Mouse (Mus musculus) heart, postnatal 36 days (tissue): ENCODE results near the gene Gm10401. TPM values are rescaled to one million over a fixed set of nuclear protein-coding genes. Genes with fewer than 3 reads are reported as not detected.

Experiments used
- total RNA-seq, 2 experiments: library from RNA; stranded (reverse); gene quantifications; 2 replicates each; pipeline ENCODE4 v1.2.3; 2021

The Gm10401 gene
- total RNA-seq, 2 experiments from 2014 or later: not detected

Other genes with a start within 250 kb of the Gm10401 start
- gene 4930519G04Rik, start 244.6 kb downstream of the Gm10401 start, total RNA-seq: not detected
- gene Gm9936, start 239.6 kb downstream of the Gm10401 start, total RNA-seq: not detected
- gene Oasl2, start 201.4 kb downstream of the Gm10401 start, total RNA-seq: 10 to 100 TPM in 1 of 2 experiments, 1 to 10 TPM in 1; 6.8 to 10.9 TPM
- 1 to 10 TPM; 1.0 to 1.8 TPM for gene Oasl1, start 175.1 kb downstream of the Gm10401 start, total RNA-seq
- 10 to 100 TPM; 29.9 to 30.1 TPM for gene 2210016L21Rik, start 156.1 kb downstream of the Gm10401 start, total RNA-seq
- gene Hnf1a, start 127.2 kb downstream of the Gm10401 start, total RNA-seq: not detected
- gene Sppl3, start 87.2 kb downstream of the Gm10401 start, total RNA-seq: 10 to 100 TPM; 33.0 to 35.8 TPM
- gene Acads, start 21.1 kb upstream of the Gm10401 start, total RNA-seq: 100 to 1,000 TPM; 203 to 239 TPM
- 10 to 100 TPM; 17.7 to 21.3 TPM for gene Unc119b, start 36.7 kb upstream of the Gm10401 start, total RNA-seq
- 10 to 100 TPM; 73.4 to 93.0 TPM for gene Mlec, start 59.9 kb upstream of the Gm10401 start, total RNA-seq
- 1 to 10 TPM; 1.8 to 3.2 TPM for gene Cabp1, start 96.1 kb upstream of the Gm10401 start, total RNA-seq
- 10 to 100 TPM; 31.5 to 35.5 TPM for gene Pop5, start 137.5 kb upstream of the Gm10401 start, total RNA-seq
- 100 to 1,000 TPM; 378 to 424 TPM for gene Rnf10, start 174.6 kb upstream of the Gm10401 start, total RNA-seq
- gene Coq5, start 181.4 kb upstream of the Gm10401 start, total RNA-seq: 100 to 1,000 TPM; 137 to 167 TPM
- gene Dynll1, start 202.7 kb upstream of the Gm10401 start, total RNA-seq: 10 to 100 TPM; 71.9 to 88.5 TPM
- 10 to 100 TPM; 16.0 to 18.1 TPM for gene Srsf9, start 228.9 kb upstream of the Gm10401 start, total RNA-seq
- 10 to 100 TPM; 17.6 to 18.6 TPM for gene Gatc, start 242.9 kb upstream of the Gm10401 start, total RNA-seq
- 10 to 100 TPM; 22.8 to 27.6 TPM for gene Triap1, start 242.9 kb upstream of the Gm10401 start, total RNA-seq